Mouse (Mus musculus) forebrain, postnatal 0 days (tissue): ENCODE measurements around the gene Gbp5. TPM values are rescaled to one million over a fixed set of nuclear protein-coding genes. Genes with fewer than 3 reads are reported as not detected.
A peak's percentile ranks its signal among the peaks of the same experiment; 100 is the strongest.

Experiments used
- ATAC-seq: fragments of 200-750 bp; cut with Nextera tagmentation; 2 replicates; pipeline ENCODE4 v1.8.0; 2017; ENCODE audit warnings: mild to moderate bottlenecking, moderate library complexity
- DNase-seq: peaks from one replicate; pipeline ENCODE4 v3.0.0-alpha.2; 2015
- H3K27ac ChIP-seq: fragments of 300-500 bp; sonication (generic); 2 replicates; pipeline ENCODE4 v1.5.1; 2014; ENCODE audit warnings: low read depth, mild to moderate bottlenecking, antibody characterized with exemption, low read length, moderate library complexity, mixed read lengths
- H3K27me3 ChIP-seq: fragments of 300-500 bp; sonication (generic); 2 replicates; pipeline ENCODE4 v1.6.1; 2014; ENCODE audit warnings: mild to moderate bottlenecking, low read length, mixed read lengths; ENCODE audit not compliant: insufficient read depth
- H3K36me3 ChIP-seq: fragments of 300-500 bp; sonication (generic); 2 replicates; pipeline ENCODE4 v1.6.1; 2014; ENCODE audit warnings: mild to moderate bottlenecking, moderate library complexity; ENCODE audit not compliant: insufficient read depth
- H3K4me1 ChIP-seq: fragments of 300-500 bp; sonication (generic); 2 replicates; pipeline ENCODE4 v1.6.1; 2014; ENCODE audit warnings: antibody characterized with exemption; ENCODE audit not compliant: insufficient read depth
- H3K4me2 ChIP-seq: fragments of 300-500 bp; sonication (generic); 2 replicates; pipeline ENCODE4 v1.6.1; 2014; ENCODE audit warnings: low read depth, mild to moderate bottlenecking, moderate library complexity
- H3K4me3 ChIP-seq: fragments of 300-500 bp; sonication (generic); 2 replicates; pipeline ENCODE4 v1.5.1; 2014; ENCODE audit warnings: low read depth, low read length, mixed read lengths
- H3K9ac ChIP-seq: fragments of 300-500 bp; sonication (generic); 2 replicates; pipeline ENCODE4 v1.6.1; 2014; ENCODE audit warnings: mild to moderate bottlenecking
- H3K9me3 ChIP-seq: fragments of 300-500 bp; sonication (generic); 2 replicates; pipeline ENCODE4 v1.6.1; 2016; ENCODE audit warnings: low read length
- CTCF ChIP-seq: sonication (generic); IDR thresholded peaks from 2 replicates; pipeline ENCODE4 v1.5.1; 2016; ENCODE audit warnings: antibody characterized with exemption, control low read depth, low read depth
- WGBS: fragments of 180-500 bp; shearing (Covaris S2); extraction: QIAGEN DNeasy Blood & Tissue Kit; methylation state at CpG from one replicate; pipeline ENCODE4 v1.1.7; 2014; 5-methylcytosine and 5-hydroxymethylcytosine counted together
- polyA plus RNA-seq: library from polyadenylated mRNA; unstranded; fragments of >200 nt; fragmentation: Nextera tagmentation; extraction: Ambion mirVana; gene quantifications from 2 replicates; pipeline ENCODE4 v1.2.1, GENCODE M21; 2015
- total RNA-seq: library from RNA; depleted of rRNA; stranded (reverse); fragments of >200 nt; gene quantifications from 2 replicates; pipeline ENCODE4 v1.2.3, GENCODE M21; 2014

The Gbp5 gene
- total and polyA plus RNA-seq, 2 experiments from 2014 or later, result 0.25 to 0.29 TPM

- no peaks in the 10 kb centered on the region for H3K9me3 ChIP-seq
- no peaks in the 10 kb centered on the region for H3K4me1 ChIP-seq
- H3K4me3 ChIP-seq, result no peak overlapping the region
- H3K27ac ChIP-seq, result no peak overlapping the region
- ATAC-seq, result no peak
- no peaks in the 10 kb centered on the region for H3K36me3 ChIP-seq
- no peak for TF ChIP-seq CTCF
- H3K4me2 ChIP-seq, result no peak overlapping the region
- no peaks in the 10 kb centered on the region for H3K27me3 ChIP-seq
- 51% methylated on average over 3 of the region's 3 CpGs for WGBS
- no peak for DNase-seq
- no peak overlapping the region for H3K9ac ChIP-seq
These were observed 52.9 kb downstream of the Gbp5 start for GRCm38 (mm10) chr3:142546690-142547089.

- no peak for ATAC-seq
- 94% methylated on average over 3 of the region's 3 CpGs for WGBS
- Histone ChIP-seq H3K27ac (no peak overlapping the region), H3K36me3 (no peaks in the 10 kb centered on the region), H3K4me3 (no peak overlapping the region), H3K9me3 (no peaks in the 10 kb centered on the region), H3K9ac (no peak overlapping the region), H3K4me2 (no peak overlapping the region), H3K27me3 (no peaks in the 10 kb centered on the region), H3K4me1 (no peaks in the 10 kb centered on the region)
- no peak for DNase-seq
- TF ChIP-seq CTCF, result no peak
These were observed 56.4 kb downstream of the Gbp5 start for GRCm38 (mm10) chr3:142550052-142550676.

- ATAC-seq (no peak), DNase-seq (no peak)
- TF ChIP-seq CTCF, result no peak
- H3K36me3 ChIP-seq, result no peaks in the 10 kb centered on the region
- no peak overlapping the region for H3K4me2 ChIP-seq
- no peak overlapping the region for H3K9ac ChIP-seq
- no peaks in the 10 kb centered on the region for H3K27me3 ChIP-seq
- no peak overlapping the region for H3K27ac ChIP-seq
- H3K9me3 ChIP-seq, result no peaks in the 10 kb centered on the region
- H3K4me3 ChIP-seq, result no peak overlapping the region
- no peaks in the 10 kb centered on the region for H3K4me1 ChIP-seq
- WGBS, result 84% methylated on average over 1 of the region's 1 CpGs
These were observed 60.8 kb downstream of the Gbp5 start for GRCm38 (mm10) chr3:142554601-142555000.

GRCm38 (mm10) chr3:142555623-142556022 is 61.8 kb downstream of the Gbp5 start:
- no peak overlapping the region for H3K27ac ChIP-seq
- no peaks in the 10 kb centered on the region for H3K27me3 ChIP-seq
- no peaks in the 10 kb centered on the region for H3K4me1 ChIP-seq
- 86% methylated on average over 11 of the region's 11 CpGs for WGBS
- DNase-seq (no peak), ATAC-seq (no peak)
- no peaks in the 10 kb centered on the region for H3K36me3 ChIP-seq
- no peaks in the 10 kb centered on the region for H3K9me3 ChIP-seq
- no peak overlapping the region for H3K4me2 ChIP-seq
- H3K4me3 ChIP-seq, result no peak overlapping the region
- H3K9ac ChIP-seq, result no peak overlapping the region
- no peak for TF ChIP-seq CTCF

GRCm38 (mm10) chr3:142559632-142560228 is 66.0 kb downstream of the Gbp5 start, which contains the start of gene Gbp3:
Gbp3 (plus strand) TSS chr3:142560026.
- Histone ChIP-seq H3K4me3 (no peak within 1 kb of the TSS), H3K27me3 (no peaks in the 10 kb centered on the region), H3K36me3 (no peaks in the 10 kb centered on the region), H3K9me3 (no peaks in the 10 kb centered on the region), H3K9ac (no peak within 1 kb of the TSS), H3K4me2 (peak within 1 kb of the TSS; percentile 21; the same call in 1 of the 2 replicates), H3K4me1 (no peaks in the 10 kb centered on the region), H3K27ac (no peak within 1 kb of the TSS; the same call in 1 of the 2 replicates)
- TF ChIP-seq CTCF, result no peak
- ATAC-seq (no peak), DNase-seq (peak; percentile 2)
- 22% methylated on average over 3 of the region's 3 CpGs for WGBS

GRCm38 (mm10) chr3:142560296-142560948 is 66.6 kb downstream of the Gbp5 start:
- H3K4me1 ChIP-seq, result no peaks in the 10 kb centered on the region
- no peak overlapping the region for H3K4me3 ChIP-seq
- DNase-seq, result peak; percentile 77
- H3K9ac ChIP-seq, result no peak overlapping the region
- H3K9me3 ChIP-seq, result no peaks in the 10 kb centered on the region
- peak; percentile 87 for TF ChIP-seq CTCF
- H3K27me3 ChIP-seq, result no peaks in the 10 kb centered on the region
- ATAC-seq, result peak; percentile 85
- H3K4me2 ChIP-seq, result peak overlapping the region; percentile 21; the same call in 1 of the 2 replicates
- 13% methylated on average over 12 of the region's 12 CpGs for WGBS
- no peak overlapping the region; the same call in 1 of the 2 replicates for H3K27ac ChIP-seq
- no peaks in the 10 kb centered on the region for H3K36me3 ChIP-seq

- no peak for ATAC-seq
- H3K36me3 ChIP-seq, result no peaks in the 10 kb centered on the region
These were observed 67.4 kb downstream of the Gbp5 start for GRCm38 (mm10) chr3:142561045-142561646.

More at GRCm38 (mm10) chr3:142561045-142561646, 67.4 kb downstream of the Gbp5 start:
- Histone ChIP-seq H3K27me3 (no peaks in the 10 kb centered on the region), H3K4me1 (no peaks in the 10 kb centered on the region), H3K9me3 (no peaks in the 10 kb centered on the region), H3K4me2 (no peak overlapping the region), H3K27ac (no peak overlapping the region), H3K9ac (no peak overlapping the region), H3K4me3 (no peak overlapping the region)
- DNase-seq, result no peak
- TF ChIP-seq CTCF, result no peak
- WGBS, result 88% methylated on average over 14 of the region's 14 CpGs
